Mouse (Mus musculus): Measurements from ENCODE around the gene Fam189b.
"Not testable (repeated sequence)": the region's sequence is repeated elsewhere in the genome, so short reads cannot be mapped to it uniquely, and the experiment has no call there.

The Fam189b gene

DNA sequence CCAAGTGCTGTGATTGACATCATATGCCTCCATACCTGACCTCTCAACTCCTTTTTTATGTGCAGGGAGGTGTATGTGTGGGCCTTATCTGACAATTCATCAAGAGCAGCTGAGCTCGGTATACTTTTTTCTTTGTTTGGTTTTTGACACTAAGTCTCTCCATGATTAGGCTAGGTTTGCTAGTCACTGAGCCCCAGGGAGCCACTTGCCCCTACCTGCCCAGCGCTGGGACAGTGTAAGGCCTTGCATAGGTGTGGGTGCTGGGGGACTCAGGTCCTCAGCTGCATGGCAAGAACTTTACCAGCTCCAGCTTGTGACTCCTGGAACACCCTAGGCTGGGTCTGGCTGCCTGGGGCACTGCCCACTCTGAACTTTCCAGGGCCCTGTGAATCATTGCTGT lies 23.8 kb downstream of the Fam189b start:
- DNase-seq: no peak

DNA sequence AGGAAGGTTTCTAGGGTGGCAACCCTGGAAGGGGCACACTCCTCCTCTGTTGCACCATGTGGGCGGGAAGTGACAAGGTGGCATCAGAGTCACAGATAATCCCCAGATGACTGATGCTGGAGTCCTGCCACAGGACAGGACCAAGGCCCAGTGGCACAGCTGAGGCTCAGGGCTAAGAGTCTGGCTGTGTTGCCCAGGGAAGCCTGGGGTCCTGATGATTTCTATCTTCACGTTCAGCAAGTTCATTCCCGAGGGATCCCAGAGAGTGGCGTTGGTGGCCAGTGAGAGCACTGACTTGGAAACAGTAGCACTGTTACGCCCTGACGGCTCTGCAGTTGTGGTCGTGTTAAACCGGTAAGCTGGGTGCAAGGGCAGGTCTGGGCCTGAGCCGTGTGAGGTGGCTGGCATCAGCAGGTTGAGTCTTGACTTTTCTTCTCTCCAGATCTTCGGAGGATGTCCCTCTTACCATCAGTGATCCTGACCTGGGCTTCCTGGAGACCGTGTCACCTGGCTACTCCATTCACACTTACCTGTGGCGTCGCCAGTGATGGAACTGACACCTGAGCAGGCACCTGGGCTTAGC lies 25.2 kb downstream of the Fam189b start:
- no peak for DNase-seq

DNA sequence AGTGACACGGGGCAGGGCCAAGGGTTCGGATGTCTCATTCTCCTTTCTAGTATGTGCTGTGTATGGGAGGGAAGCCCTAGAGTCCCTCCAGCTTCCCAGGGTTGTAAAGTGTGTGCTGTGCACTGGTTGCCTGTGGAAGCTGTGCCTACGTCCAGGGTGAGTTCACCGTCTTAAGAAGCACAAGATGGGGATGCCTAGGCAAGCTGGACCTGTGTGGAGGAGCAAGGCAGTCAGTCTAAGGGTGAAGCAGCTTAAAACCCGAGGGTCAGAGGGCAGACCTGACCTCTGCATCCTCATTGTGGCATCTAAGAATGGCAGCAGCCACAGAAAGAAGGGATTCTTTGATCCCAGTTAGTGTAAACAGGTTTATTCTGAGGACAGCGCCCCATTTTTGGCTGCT lies 25.8 kb downstream of the Fam189b start:
- no peak for DNase-seq

DNA sequence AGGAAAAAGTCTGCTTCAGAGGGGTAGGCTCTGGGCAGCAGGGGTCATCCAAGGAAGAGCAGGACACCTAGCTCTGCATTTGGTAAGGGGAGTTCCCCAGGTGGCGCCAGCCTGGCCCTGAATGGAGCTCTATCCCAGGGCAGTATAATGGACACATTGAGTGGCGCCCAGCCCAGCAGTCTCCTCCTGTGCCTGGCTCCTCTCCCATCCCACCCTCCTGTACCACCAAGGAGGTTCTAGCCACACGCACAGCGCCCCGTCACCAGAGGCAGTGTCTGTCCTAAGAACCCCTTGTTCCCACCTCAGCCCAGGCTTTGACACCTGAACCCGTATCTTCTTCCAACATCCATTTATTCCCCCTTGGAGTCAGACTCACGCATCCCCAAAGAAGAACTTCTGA lies 26.8 kb downstream of the Fam189b start:
- DNase-seq: no peak

DNA sequence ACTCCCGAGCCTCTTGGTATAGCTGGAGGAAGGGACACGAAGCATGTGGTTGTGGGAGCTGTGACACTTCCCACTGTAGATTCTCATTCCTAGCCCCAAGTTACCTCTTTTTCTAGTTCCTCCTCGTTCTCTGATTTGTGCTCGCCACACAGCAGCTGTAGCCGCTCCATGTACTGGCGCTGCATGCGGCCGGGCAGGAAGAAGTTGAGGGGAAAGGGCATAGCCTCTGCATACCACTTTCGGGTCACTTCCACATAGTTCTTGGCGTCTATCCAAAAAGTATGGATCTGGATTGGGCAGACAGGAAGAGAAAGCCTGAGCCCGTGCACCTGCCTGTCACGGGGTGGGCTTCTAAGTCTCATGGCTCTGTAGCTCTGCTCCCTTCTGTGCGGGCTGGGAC lies 27.2 kb downstream of the Fam189b start:
- no peak for DNase-seq

DNA sequence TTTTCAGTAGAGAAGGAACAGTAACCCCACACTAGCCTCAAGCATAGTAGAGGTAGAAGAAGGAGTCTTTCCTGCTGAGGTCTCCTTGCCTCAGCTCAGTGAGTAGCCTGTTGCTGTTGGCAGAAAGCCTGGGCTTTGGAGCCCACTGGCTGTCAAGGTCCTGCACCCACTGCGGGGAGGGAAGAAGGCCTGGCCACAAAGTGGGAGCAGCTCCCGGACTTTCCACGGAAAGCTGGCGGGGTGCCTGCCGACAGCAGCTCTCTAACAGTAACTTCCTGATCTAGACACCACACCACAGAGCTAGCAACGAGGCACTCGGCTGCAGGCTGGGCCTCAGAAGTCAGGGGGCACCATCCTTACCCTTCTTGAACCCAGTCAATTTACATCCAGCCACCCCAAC lies 27.8 kb downstream of the Fam189b start:
- DNase-seq: no peak

DNA sequence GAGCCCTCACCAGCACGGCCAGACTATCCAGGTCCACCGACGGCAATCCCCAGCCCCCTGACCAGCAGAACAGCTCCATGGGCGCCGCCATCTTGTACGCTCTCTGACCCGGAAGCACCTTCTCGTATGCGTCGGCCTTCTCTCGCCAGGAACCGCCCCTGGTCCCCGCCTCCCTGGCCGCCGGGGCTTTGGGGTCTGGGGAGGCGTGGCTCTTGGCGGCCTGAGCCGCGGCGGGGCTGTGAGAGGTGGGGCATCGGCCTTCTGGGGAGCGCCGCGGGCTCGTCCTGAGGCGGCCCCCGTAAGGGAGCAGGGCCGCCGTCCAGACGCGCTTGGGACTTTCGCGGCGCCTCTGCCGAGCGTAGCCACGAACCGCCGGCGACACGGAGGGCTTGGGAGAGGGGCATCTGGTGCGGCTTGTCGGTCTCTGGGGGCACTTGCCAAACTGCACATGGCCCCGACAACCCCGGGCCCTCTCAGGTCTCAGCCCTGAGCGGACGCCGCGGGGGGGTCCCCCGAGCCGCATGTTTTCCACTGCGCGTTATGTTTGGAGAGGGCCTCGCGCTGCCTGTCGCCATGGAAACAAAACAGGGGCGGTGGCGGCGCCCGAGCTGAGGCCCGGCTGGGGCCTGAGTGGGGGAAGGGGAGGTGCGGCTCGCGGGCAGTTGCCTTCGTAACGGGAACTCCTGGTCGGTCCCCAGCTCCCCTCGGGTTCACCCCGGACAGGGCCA lies 31.0 kb downstream of the Fam189b start:
- DNase-seq: peak; percentile 90

DNA sequence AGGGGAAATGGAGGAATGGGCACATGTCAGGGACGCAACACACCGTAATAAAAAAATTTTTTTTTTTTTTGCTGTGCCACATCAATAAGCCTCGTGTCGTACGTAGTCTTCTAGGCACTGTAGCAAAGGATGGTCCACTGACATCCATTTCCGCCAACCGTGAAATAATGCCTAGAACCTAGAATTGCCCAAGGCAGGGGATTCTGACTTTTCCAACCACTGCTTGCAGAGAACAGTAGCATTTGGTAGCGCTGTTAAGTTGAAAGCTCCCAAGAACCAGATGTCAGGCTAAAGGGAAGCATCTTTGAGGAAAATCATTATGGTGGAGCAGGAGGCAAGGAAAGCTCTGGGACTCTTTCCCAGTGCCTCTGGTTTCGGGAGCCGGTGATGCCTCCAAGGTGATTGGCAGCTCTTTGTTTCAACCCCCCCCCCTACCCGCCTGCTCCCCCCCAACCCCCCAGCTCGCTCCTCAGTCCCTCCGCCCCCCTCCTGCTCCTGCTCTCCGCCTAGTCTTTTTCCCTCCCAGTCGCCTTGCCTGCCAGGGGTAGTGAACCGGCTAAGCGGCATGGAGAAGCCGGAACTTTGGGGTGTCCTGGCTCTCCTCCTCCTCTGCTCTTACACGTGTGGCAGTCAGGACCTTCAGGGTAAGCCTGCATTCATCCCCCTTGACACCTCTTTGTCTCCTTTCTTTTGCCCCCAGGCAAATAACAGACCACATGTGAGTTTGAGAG lies 31.9 kb downstream of the Fam189b start, which contains the start of gene Thbs3:
TSS of gene Thbs3 (plus strand) at position 500 of the 731 bp plus-strand sequence.
- DNase-seq: peak; percentile 37

DNA sequence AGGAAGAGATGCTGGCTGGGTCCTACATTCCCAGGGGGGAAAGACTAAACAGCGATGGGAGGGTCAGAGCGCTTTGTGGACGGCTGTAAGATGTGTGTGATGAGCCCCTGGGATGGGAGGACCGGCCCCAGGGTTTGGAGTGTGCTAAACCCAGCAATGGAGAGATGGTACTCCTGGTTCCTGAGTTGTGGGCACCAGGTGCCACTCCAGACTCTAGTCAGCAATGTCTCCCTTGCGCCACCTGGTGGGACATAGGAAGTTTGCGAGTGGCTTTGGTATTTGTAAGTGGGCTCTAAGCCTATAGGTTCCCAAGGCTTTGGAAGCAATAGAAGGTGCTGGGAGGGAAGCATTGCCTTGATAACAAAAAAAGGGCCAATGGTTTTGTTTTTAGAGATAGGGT lies 32.9 kb downstream of the Fam189b start:
- DNase-seq: peak; percentile 87

DNA sequence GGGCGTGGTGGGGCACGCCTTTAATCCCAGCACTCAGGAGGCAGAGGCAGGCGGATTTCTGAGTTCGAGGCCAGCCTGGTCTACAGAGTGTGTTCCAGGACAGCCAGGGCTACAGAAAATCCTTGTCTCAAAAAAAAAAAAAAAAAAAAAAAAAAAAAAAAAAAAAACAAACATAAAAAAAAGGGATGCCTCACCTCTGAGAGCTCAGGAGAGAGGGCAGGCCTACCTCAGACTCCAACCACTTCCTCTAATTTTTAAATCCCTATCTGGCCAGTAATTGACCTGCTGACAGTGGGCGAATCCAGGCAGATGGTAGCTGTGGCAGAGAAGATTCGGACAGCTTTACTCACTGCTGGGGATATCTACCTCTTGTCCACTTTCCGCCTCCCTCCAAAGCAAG lies 33.5 kb downstream of the Fam189b start:
- not testable (repeated sequence) for DNase-seq

DNA sequence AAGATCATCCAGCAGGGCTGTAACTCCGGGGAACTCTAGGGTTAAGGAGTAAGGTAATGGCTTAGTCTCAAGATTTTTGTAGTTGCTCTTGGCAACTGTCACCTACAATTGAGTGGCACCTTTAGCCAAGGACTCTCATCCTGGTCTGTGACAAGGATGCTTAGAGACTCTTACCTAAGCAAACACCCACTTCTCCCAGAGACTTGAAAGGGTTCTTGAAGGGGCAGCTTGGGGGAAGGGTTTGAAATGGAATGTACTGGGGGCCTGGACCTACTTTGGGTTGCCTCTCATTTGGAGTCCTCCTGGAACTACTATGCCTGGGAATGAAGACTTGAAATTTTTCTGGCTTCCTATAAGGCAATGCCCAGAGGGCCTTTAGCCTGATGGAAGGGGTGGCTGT lies 35.3 kb downstream of the Fam189b start:
- no peak for DNase-seq

DNA sequence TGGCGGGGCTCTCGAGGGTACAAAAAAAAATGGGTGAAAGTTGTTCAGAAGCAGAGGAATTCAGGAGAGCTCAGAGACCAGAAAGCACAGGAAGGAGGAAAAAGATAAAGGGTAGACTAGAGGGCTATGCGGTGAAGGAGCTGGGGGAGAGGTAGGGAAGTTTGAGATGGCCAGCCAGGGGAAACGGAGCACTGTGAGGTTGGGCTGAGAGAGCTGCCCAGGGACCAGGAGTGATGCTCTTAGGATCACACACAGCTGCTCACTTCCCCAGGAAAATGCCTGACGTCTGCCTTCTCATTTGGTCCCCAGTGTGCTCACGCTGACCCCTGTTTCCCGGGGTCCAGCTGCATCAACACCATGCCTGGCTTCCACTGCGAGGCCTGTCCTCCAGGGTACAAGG lies 36.6 kb downstream of the Fam189b start:
- DNase-seq: peak; percentile 1

DNA sequence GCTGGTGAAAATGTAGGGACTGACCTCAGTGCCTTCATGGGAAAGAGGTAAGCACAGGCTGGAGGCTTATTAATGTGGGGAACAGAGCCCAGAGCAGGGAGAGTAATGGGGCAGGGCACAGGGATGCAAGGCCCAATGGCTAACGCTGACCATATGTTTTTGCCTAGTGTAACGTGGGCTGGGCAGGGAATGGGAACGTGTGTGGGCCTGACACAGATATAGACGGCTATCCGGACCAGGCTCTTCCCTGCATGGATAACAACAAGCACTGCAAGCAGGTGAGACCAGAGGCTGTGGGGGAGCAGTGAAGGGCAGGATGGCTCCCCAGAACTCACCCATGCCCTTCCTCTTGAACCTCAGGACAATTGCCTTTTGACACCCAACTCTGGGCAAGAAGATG lies 38.2 kb downstream of the Fam189b start:
- peak; percentile 8 for DNase-seq

DNA sequence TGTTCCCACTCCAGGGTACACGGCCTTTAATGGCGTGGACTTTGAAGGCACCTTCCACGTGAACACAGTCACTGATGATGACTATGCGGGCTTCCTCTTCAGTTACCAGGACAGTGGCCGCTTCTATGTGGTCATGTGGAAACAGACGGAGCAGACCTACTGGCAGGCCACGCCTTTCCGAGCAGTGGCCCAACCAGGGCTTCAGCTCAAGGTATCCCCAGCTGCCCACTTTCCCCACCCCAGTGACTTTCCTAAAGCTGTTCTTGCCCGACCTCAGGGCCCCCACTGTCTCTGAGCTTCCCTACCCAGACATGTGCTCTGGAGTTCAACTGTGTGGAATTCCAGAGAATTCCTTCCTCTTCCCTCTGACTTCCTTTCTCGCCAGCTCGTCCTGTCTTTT lies 41.9 kb downstream of the Fam189b start:
- no peak for DNase-seq

DNA sequence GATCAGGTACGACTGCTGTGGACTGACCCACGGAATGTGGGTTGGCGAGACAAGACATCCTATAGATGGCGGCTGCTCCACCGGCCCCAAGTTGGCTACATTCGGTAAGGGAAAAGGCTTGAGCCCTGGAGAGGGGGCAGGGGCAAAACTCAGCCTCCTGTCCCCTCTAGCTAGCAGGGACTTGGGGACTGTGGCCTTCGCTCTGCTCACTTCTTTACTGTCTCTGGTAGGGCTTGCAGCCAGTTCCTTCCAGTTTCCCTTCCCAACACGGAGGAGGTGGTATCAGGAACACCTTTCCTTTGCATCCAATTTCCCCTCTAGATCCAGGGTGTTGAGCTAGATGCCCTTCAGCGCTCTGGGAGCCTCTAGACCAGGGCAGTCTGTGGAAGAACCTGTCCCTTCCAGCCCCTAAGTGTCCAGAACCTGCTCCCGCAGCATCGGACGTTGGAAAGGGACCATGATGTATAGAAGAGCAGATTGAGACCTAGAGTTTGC lies 42.4 kb downstream of the Fam189b start:
- no peak for DNase-seq

DNA sequence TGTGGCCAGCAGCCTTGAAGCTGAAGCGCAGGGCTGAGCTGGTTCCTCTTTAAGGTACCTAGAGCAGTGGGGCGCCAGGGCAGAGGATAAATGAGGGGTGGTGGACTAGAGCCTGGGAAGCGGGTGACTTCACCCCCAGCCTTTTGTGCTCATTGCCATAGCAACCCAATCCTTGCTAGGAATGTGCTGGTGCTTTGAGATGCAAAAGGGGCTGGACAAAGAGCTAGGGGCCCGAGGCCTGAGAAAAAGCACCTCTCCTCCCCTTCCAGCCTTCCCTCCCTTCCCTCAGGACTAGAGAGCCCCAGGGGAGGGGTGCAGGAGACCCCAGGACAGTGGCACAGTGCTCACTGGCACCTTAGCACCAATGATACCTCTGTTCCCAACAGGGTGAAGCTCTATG lies 43.0 kb downstream of the Fam189b start:
- DNase-seq: no peak

DNA sequence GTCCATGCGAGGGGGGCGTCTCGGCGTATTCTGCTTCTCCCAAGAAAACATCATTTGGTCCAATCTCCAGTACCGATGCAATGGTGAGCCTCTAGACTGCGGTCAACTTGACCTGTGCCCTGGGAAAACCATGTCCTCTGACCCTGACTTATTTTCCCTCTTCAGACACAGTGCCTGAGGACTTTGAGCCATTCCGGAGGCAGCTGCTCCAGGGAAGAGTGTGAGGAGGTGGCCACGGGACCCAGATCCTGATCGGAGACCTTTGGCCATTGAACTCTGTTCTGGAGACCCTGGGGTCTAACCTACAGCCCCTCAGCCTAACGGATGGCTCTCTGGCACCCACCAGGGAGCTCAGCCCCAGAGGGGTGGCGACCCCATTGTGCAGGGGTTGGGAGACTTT lies 43.4 kb downstream of the Fam189b start:
- no peak for DNase-seq

DNA sequence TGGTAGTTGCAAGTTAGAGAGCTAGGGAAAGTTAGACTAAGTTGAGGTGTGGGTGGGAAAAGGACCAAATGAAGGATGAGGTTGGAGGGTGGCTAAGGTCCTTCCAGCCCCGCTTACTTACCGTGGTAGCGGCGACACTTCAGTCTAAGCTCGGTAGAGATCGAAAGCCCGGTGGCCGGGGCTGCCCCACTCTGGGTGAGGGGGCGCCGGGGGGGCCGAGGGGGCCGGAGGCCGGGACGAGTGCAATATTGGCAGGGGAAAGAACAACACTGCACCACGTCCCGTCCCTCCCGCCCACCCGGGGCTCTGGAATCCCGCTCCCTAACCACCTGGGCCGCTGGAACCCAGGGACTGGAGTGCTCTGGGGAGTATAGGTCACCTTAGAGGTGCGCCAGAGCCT lies 44.0 kb downstream of the Fam189b start, which contains the start of gene Mtx1:
TSS of gene Mtx1 (minus strand) at position 189 of the 400 bp plus-strand sequence.
- DNase-seq: no peak

DNA sequence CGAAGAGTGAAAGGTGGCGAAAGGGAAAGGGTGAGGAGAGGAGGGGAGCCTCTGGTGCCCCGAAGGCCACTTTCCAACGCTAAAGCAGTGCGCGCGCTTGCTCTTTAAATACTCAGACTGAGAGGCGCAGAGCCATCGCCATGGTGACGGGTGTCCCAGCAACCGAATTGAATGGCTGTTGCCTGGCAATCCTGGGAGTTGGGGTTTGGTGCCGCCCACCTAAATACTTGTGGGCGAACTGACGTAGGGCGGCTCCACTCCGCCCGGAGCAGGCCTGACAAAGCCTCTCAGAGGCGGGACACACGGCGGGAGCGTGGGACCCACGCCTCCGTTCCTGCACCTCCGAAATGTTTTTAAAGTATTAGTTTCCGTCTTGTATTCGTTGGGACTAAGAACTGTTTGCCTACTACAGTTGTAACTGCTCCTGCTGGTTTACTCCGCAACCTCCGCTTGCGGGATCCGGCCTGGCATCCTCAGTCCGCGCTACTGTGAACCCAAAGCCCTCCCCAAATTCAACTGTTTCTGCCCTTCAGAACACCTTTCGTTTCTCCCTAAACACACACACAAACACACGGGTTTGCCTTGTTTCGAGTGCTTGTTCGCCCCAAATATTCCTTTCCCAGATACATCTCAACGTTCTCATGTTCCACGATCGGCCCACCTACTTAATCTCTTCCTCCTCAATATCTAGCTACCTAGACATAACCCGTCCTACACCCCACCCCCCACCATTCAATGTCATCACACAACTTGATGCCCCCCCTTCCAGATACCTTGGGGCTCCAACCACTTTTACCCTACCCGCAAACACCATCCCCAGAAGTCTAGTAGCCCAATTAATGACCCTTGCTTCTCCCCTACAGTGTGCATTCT lies 44.6 kb downstream of the Fam189b start:
- peak; percentile 85 for DNase-seq

DNA sequence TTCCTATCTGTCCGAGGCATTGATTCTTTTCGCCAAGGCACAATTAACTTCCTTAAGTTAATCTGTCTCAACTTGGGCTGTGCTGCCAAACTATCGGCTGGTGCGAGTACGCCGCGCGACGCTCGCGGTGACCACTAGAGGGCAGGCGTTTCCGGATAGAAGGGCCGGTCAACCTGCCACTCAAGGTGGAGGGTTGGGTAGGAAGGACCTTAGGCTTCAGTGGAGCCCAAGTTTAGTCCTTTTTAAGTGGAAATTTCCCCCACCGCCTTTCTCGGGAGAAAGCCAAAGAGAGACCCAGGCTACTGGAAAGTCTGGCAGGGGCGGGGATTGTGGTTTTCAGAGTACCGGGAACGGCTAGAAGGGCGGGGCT lies 45.2 kb downstream of the Fam189b start:
- DNase-seq: peak; percentile 82

DNA sequence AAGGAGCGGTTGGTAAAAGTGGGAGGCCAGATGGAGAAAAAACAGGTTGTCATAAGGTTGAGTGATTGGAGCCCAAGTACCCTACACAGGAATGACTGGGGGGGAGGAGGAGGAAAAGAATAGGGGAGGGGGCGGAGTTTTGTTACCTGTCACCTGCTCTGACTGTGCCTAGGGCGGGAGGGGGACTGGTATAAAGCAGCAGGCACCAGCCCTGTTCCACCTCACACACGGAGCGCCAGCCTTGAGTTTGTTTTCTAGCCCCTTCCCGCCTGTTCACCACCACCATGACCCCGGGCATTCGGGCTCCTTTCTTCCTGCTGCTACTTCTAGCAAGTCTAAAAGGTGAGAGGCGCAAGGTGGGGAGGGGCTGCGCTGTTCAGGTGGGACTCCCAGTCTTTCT lies 45.9 kb downstream of the Fam189b start, which contains the start of gene Muc1:
TSS of gene Muc1 (plus strand) at position 222 of the 400 bp plus-strand sequence.
- no peak for DNase-seq

DNA sequence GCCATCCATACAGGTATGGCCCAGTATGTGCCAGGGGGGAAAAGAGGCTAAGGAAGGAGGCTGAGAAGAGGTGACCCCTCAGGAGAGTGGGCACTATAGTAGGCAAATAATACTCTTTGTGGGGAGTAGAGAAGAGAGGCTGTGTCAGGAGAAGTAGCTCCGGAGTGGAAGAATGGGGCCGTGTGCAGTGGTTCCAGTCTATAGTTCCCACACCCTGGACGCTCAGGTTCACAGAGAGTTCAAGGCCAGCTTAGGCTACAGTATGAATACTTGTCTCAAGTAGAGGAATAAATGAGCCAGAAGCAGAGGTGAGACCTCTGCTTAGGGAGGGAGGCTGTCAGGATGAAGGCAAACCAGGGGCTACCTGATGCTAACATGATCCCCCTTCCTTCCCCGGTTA lies 46.3 kb downstream of the Fam189b start:
- DNase-seq: no peak

DNA sequence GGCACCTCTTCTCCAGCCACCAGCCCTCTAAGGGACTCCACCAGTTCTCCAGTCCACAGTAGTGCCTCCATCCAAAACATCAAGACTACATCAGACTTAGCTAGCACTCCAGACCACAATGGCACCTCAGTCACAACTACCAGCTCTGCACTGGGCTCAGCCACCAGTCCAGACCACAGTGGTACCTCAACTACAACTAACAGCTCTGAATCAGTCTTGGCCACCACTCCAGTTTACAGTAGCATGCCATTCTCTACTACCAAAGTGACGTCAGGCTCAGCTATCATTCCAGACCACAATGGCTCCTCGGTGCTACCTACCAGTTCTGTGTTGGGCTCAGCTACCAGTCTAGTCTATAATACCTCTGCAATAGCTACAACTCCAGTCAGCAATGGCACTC lies 47.6 kb downstream of the Fam189b start:
- DNase-seq: no peak

Data from right cerebral cortex, postnatal 14 days (tissue).